Mouse (Mus musculus) left cerebral cortex, postnatal 10 days (tissue): ENCODE data around the gene Vps4a. TPM values are rescaled to one million over a fixed set of nuclear protein-coding genes. Genes with fewer than 3 reads are reported as not detected.
A peak's percentile ranks its signal among the peaks of the same experiment; 100 is the strongest.

Experiments
- DNase-seq, 2 experiments: peaks; one replicate each; pipeline ENCODE4 v3.0.0; 2021 to 2022; ENCODE audit warnings: low spot score in 2 of 2, mixed read lengths in 1 of 2; ENCODE audit errors: extremely low spot score in 1 of 2
- intact Hi-C: fragments of 180-260 bp; cut with DNase I; formaldehyde crosslinking; loops from one replicate; pipeline ENCODE4 v1.15.1; 2025
- total RNA-seq, 2 experiments: library from RNA; stranded (reverse); gene quantifications; 2 replicates each; pipeline ENCODE4 v1.2.3; 2021

Vps4a gene
- total RNA-seq, 2 experiments from 2014 or later = 130 to 143 TPM

DNA sequence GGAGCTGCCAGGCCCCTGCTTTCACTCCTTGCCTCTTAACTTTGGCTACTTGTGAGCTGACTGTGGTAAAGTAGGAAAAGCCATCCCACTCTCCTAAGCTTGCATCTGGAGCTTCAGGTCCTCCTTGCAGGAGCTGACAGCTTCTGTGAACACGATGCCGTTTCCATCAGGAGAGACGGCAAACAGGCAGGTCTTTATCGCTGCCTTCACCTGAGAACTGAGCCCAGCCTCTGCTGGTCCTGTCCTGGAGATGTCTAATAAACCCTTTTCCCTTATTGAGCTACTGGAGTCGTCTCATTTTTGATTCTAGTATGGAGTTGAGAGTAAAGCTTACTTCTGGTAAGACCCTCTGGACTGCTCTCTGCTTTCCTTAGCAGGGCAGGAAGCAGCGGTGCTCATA is 14.5 kb downstream of the Vps4a start:
- no peak for DNase-seq

DNA sequence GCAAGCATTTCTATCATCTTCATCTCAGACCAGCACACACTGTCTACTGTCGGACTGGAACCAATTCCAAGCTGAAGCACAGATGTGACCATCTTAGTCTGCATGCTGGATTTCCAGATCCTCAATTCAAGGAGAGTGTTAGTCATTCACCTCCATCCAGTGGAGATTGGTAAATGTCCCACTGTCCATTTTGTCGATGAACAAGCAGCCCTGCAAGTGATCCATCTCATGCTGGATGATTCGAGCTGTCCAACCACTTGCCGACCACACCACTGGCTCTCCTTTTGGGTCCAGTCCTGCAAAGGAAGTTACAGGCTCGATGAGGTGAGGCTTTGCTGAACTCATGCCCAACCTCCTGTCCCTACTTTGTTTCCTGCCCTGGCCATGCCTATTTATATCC is 16.0 kb downstream of the Vps4a start:
- intact Hi-C loops = no loop called here
- DNase-seq = no peak

More for the DNA sequence above, 14.5 kb downstream of the Vps4a start:
- intact Hi-C loops = no loop called here

DNA sequence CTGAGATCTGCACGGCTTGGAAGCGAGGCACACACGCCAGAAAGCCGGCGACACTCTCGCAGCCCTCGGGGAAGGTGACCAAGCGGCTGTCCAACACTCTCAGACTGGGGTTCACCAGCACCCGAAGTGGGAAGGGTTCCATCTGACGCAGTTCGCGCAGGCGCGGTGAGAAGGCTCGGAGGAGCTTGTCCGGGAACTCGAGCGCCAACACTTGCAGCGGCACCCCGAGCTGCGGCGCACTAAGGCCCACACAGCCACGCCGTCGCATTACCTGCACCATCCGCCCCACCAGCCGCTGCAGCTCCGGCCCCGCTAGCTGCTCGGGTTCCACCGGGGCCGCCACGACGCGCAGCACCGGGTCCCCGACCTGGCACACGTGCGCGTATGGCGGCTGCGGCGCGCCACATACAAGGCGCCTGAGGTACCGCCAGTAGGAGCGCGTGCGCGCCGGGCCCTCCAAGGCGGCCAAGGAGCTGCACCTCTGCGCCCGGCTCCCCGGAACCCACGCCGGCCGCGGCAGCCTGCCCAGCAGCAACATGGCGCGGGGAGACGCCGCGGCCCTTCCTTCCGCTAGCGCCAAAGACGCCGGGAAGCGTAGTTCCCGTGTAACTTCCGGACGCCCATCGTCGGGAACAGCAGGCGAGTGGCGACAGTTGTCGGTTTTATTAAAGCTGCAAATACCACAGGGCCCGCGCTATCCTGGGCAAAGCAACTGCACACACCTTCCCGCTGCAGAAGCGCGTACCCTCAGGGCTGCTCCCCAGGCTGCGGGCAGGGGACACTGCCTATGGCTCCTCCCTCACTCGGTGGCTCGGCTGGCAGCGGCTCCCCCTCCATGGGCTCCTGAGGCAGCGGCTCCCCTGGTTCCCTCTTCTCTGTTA is 17.3 kb downstream of the Vps4a start, which contains the start of gene Pdf:
Gene Pdf, minus strand, starts transcription at position 554 of the 881 bp plus-strand sequence.
- intact Hi-C loops = no loop called here
- peak; percentile 77 to 91 for DNase-seq

DNA sequence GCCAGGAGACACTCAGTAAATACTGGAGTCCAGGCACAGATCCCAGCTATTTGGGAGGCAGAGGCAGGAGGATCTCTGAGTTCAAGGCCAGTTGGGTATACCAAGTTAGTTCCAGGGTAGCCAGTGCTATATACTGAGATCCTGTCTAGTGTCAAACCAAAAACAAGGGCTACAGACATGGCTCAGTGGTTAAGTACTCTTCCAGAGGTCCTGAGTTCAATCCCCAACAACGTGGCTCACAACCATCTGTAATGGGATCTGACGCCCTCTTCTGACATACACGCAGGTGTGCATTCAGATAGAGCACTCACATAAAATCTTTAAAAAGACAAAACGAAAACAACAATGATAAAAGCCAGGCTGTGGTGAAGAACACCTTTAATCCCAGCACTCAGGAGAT is 18.5 kb downstream of the Vps4a start:
- intact Hi-C loops = no loop called here
- no peak for DNase-seq

DNA sequence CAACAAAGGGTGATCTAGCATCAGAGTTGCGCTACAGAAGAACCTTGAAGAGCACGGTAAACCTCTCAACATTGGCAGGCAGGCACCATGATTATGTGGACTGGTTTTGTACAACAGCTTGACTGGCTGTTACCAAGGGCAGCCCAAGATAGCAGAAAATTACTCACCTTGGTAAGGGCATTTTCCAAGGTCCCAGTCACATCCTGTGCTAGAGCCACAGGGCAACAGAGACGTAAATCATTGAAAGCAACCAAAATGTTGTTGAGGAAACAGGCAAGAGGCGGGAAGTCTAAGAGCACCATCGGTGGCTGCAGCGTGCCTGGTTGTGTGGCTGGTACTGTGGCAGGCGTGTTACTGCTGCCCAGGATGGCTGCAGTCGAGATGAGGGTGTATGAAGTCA is 21.0 kb downstream of the Vps4a start:
- DNase-seq = no peak
- intact Hi-C loops = no loop called here

DNA sequence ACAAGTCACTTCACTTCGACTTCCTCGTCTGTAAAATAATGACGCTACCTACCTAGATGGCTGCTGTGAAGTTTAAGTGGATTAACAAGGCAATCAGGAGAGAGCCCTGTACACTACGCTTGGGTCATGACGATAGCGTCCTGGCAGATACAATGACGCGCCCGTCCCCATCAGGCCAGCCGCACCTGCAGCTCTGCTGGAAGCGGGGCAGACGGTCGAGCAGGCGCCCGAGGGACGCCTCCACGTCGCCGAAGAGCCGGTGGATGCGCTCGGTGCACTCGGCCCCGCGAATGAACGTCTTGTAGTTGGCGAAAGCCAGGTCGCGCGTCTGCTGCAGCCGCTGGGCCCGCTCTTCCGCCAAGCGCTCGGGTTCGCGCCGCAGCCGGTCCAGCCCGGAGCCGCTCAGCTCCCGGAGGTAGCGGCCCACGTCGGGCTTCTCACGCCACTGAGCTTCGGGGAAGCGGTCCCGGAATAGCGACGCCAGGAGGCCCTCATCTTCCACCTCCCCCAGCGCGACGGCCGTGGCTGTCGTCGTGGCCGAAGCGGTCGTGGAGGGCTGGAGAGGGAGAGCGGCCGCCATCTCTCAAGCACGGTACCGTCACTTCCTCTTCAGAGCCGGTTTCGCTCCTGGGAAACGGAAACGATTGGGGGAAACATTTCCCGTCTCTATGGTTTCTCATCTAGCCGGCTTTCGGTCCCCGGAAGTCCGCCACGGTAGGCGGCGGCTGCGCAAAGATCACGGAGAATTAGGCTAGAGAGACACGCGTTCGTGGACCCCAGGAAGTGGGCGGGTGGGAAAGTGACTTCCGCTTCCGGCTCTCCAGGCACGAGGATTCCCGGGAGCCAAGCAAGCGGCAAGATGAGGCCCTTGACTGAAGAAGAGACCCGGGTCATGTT is 25.3 kb downstream of the Vps4a start, which contains the start of the genes Cog8 and Nip7:
Gene Cog8, minus strand, starts transcription at position 614 of the 897 bp plus-strand sequence.
Gene Nip7, plus strand, starts transcription at position 802 of the 897 bp plus-strand sequence.
- DNase-seq = peak; percentile 97
- intact Hi-C loops = no loop called here

DNA sequence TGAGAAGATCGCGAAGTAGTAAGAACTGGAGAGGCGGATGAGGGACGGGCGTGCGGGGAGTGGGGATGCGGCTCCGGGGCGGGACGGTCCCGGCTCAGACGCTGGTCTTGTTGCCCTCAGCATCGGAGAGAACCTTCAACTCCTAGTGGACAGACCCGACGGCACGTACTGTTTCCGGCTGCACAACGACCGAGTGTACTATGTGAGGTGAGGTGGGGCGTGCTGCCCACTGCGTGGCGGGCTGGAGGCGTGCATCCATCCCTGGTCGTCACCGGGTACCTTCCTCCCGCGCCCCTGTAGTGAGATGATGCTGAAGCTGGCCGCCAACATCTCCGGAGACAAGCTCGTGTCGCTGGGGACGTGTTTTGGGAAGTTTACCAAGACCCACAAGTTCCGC is 25.9 kb downstream of the Vps4a start:
- intact Hi-C loops = no loop called here
- peak in 1 of 2 experiments; percentile 57 for DNase-seq

DNA sequence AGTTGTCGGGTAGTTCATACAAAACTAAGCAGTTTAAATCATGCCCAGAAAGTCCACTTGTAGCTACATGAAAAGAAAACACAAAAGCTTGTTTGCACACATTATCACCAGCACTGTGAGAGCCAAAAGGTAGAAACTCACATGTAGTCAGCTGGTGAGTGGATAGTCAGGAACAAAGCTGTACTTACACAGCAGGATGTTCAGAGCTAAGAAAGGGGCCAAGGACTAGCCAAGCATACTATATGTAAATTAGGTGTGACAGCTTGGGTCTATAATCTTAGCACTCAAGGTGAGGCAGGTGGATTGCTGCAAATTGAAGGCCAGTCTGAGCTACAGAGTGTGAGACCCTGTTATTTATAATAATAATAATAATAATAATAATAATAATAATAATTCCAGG is 31.6 kb downstream of the Vps4a start:
- intact Hi-C loops = no loop called here
- DNase-seq = no peak

DNA sequence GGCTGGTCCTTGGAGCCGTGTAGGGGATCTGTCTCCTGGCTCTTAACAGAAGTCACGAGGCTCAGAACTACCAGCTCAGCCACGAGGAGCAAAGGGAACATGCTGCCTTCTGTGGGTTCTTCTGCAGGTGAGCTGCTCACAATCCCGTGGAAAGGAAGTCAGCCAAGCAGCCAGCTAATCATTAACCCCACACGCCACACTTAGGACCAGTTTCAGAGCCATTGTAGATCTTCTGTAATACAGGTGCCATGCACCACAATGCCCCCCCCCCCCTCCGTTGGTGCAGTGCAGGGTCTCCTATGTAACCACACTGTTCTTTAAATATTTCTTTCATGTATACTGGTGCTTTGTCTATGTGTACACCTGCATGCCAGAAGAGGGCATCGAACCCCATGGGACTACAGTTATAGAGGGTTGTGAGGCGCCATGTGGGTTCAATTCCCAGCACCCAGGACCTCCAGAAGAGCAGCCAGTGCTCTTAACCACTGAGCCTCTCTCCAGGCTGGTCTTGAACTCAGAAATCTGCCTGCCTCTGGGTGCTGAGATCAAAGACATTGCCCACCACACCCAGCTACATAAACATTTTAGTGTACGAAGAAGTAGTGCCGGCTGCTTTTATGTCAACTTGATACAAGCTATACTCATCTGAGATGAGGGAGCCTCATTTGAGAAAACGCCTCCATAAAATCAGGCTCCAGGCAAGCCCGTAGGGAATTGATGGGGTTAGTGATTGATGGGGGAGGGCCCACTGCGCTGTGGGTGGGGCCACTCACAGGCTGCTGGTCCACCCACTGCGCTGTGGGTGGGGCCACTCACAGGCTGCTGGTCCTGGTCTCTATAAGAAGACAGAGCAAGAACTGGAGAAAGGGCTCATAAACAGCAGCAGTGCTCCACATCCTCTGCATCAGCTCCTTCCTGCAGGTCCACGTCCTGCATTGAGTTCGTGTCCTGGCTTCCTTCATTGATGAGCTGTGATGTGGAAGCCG is 34.8 kb downstream of the Vps4a start, which contains the start of gene Tmed6:
Gene Tmed6, minus strand, starts transcription at position 134 of the 986 bp plus-strand sequence.
- peak in 1 of 2 experiments; percentile 50 for DNase-seq
- intact Hi-C loops = no loop called here

DNA sequence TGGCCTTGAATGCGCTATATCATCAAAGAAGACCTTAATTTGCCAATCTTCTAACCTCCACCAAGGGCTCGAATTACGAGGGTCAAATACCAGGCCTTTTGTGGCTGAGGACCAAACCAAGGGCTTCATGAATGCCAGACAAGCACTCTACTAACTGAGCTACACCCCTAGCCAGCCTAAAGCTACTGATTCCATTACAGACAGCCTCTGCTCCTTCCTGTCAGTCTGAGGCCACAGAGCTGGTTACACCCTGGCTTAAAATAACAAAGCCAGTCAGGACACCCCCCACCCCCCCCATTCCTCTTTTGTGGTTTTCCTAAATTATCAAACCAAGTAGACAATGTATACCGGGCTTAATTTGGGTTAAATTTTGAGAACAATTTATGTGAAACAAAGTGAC is 42.7 kb downstream of the Vps4a start:
- no peak for DNase-seq
- intact Hi-C loops = no loop called here

DNA sequence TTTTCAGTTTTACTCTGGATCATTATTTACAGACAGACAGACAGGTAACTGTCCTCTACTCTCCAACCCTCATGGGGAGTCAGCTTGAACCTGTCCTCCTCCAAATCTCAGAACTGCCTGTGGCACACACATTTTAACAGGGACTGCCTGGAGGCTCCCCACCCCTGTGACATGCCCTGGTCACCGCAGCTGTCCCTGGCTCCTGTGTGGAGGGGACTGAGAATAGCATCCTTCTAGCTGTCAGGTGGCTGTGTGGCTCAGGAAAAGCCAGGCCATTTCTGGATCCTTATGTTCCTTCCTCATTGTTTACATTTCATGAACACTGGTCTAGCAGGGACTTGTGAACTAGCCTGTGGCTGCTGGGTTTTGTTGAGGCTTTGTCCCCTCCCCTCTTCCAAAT is 43.1 kb downstream of the Vps4a start:
- DNase-seq = no peak
- intact Hi-C loops = no loop called here

DNA sequence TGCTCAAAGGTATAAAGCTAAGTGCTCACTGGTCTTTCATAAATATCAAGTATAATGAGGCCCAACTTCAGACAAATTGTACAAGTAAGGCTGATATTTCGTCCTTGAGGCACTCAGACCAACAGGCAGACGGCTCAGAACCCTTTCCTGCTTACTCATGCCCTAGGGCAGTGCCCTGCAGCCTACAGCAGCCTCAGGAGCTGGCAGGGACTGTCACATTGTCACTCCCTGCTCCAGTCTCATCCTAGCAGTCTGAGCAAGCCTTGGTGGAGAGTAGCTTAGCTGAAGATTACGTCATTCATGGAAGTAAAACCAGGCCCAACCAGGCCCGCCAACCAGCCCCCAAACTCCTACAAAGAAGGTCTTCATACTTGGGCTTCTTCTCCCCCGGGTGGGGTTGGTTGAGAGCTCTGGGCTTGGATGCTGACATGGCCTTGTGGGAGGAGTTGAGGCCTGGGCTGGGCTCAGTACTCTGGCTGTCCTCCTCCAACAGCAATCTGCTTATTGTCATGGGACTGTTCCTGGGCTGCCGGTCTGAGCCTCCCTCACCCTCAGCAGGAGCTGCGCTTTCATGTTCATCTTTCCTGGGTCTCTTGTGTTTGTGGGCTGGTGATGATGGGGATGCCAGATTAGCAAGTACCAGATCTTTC is 45.3 kb downstream of the Vps4a start:
- no peak for DNase-seq
- intact Hi-C loops = no loop called here

DNA sequence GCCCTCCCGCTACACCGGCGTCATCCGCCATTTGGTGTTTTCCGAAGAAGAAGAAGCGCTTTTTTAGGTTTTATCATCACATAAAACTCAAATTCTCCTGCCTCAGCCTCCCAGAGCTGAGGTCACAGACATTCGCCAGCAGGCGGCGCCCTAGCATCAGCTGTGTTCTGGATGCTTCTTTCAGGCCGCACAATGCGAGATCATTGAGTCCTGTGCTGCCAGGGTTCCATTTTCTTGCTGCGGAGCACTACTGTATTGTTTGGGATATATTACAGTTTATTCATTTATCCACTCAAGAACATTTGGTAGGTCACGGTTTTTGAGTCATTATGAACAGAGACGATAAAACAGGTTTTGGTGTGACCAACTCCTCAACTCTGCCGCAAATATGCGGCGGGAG is 54.3 kb downstream of the Vps4a start:
- DNase-seq = no peak
- intact Hi-C loops = no loop called here

DNA sequence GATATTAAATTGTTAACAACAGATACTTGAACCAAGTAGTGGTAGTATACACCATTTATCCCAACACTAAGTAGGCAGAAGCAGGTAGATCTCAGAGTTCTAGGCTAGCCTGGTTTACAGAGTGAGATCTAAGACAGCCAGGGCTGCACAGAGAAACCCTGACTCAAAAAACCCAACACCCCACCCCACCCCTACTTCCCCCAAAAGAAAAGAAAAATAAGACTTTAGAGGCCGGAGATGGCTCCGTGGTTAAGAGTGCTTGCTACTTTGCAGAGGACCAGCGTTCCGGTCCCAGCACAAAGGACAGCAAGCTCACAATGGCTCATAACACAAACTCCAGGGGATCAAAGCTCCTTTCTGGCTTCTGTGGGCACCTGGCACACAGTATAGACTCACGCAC is 55.0 kb downstream of the Vps4a start:
- intact Hi-C loops = no loop called here
- no peak for DNase-seq

DNA sequence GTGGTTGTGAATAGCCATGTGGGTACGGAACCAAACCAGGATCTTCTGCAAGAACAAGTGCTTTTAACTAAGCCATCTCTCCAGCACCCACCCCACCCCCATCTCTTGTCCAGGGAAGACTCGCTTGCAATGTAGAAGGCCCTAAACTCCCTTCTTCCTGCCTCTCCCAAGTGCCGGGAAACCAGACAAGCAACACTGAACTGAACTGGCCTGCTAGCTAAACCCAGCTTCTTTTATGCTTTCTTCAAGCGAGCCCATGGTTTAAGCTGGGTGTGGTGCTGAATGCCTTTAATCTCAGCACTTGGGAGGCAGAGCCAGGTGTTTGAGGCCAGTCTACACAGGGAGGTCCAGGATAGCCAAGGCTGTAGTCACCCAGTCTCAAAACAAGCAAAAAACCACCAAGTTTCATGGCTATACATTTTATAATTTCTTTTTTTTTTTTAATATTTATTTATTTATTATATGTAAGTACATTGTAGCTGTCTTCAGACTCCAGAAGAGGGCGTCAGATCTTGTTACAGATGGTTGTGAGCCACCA is 57.6 kb downstream of the Vps4a start:
- intact Hi-C loops = no loop called here
- DNase-seq = no peak

DNA sequence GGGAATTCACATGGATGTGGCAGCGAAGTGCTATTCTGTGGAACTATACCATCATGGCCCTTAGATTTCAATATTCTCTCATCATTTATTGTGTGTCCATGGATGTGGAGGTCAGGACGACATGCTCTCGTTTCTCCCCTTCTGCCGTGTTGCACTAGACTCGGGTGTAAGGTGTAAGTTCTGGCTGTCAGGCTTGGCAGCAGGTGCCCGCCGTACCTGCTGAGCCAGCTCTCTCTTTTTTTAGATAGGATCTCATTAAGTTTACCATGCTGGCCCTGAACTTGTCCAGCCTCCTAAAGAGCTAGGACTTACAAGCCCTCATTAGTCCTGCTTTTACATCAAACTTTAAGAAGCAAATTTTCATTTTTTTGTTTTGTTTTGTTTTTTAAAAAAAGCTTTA is 59.5 kb downstream of the Vps4a start:
- intact Hi-C loops = no loop called here
- DNase-seq = no peak
